Mouse (Mus musculus): ENCODE results near the gene Art1. TPM values are rescaled to one million over a fixed set of nuclear protein-coding genes. Genes with fewer than 3 reads are reported as not detected.
A peak's percentile ranks its signal among the peaks of the same experiment; 100 is the strongest.

Art1 gene
- 1 to 10 TPM; 2.0 to 7.7 TPM for total RNA-seq (2021)
- long read RNA-seq, experiment 1, transcript Art1-201 (5 exons, 1,425 nt) = major isoform, 7 of 10 reads
- long read RNA-seq, experiment 1, partial matches to known transcripts = 1 of 10 reads
- long read RNA-seq, experiment 1, other reads (novel, unspliced or antisense) = 2 of 10 reads
- long read RNA-seq, experiment 2, partial matches to known transcripts = 0 of 2 reads
- long read RNA-seq, experiment 2, other reads (novel, unspliced or antisense) = 1 of 2 reads

- no peak for DNase-seq (ENCODE audit: low spot score in 2 of 2)
These were observed at the start of gene Art1 for GRCm38 (mm10) chr7:102101487-102101886. TSS of gene Art1 (plus strand) at chr7:102101743.

GRCm38 (mm10) chr7:102061353-102061752 lies 40.2 kb upstream of the Art1 start:
- no peak for DNase-seq (ENCODE audit: low spot score in 2 of 2)

GRCm38 (mm10) chr7:102062203-102062602 lies 39.3 kb upstream of the Art1 start:
- no peak for DNase-seq (ENCODE audit: low spot score in 2 of 2)

GRCm38 (mm10) chr7:102063891-102064290 lies 37.7 kb upstream of the Art1 start:
- DNase-seq (ENCODE audit: low spot score in 2 of 2) = no peak

- no peak for DNase-seq (ENCODE audit: low spot score in 2 of 2)
These were observed 36.9 kb upstream of the Art1 start for GRCm38 (mm10) chr7:102064655-102065045.

GRCm38 (mm10) chr7:102065046-102065891 lies 36.3 kb upstream of the Art1 start, which contains the start of the genes Rnf121, Xndc1 and Xntrpc:
TSS of gene Rnf121 (minus strand) at chr7:102065469.
TSS of gene Xndc1 (plus strand) at chr7:102065511.
TSS of gene Xntrpc (plus strand) at chr7:102065713.
- peak; percentile 81 to 86 for DNase-seq (ENCODE audit: low spot score in 2 of 2)

GRCm38 (mm10) chr7:102066363-102066762 lies 35.2 kb upstream of the Art1 start:
- no peak for DNase-seq (ENCODE audit: low spot score in 2 of 2)

- no peak for DNase-seq (ENCODE audit: low spot score in 2 of 2)
These were observed 24.7 kb upstream of the Art1 start for GRCm38 (mm10) chr7:102076714-102077296.

- DNase-seq (ENCODE audit: low spot score in 2 of 2) = no peak
These were observed 23.0 kb upstream of the Art1 start for GRCm38 (mm10) chr7:102078517-102078916.

GRCm38 (mm10) chr7:102080311-102080710 lies 21.2 kb upstream of the Art1 start:
- no peak for DNase-seq (ENCODE audit: low spot score in 2 of 2)

GRCm38 (mm10) chr7:102081784-102082183 lies 19.8 kb upstream of the Art1 start:
- no peak for DNase-seq (ENCODE audit: low spot score in 2 of 2)

GRCm38 (mm10) chr7:102082816-102083215 lies 18.7 kb upstream of the Art1 start, which contains the start of gene Trpc2:
TSS of gene Trpc2 (plus strand) at chr7:102083116.
- no peak for DNase-seq (ENCODE audit: low spot score in 2 of 2)

- no peak for DNase-seq (ENCODE audit: low spot score in 2 of 2)
These were observed 17.4 kb upstream of the Art1 start for GRCm38 (mm10) chr7:102084041-102084696.

GRCm38 (mm10) chr7:102087336-102087735 lies 14.2 kb upstream of the Art1 start:
- no peak for DNase-seq (ENCODE audit: low spot score in 2 of 2)

- no peak for DNase-seq (ENCODE audit: low spot score in 2 of 2)
These were observed 1.5 kb upstream of the Art1 start for GRCm38 (mm10) chr7:102099760-102100661.

- no peak for DNase-seq (ENCODE audit: low spot score in 2 of 2)
These were observed 675 bp upstream of the Art1 start for GRCm38 (mm10) chr7:102100868-102101267.

GRCm38 (mm10) chr7:102102241-102102640 lies 698 bp downstream of the Art1 start:
- no peak for DNase-seq (ENCODE audit: low spot score in 2 of 2)

- DNase-seq (ENCODE audit: low spot score in 2 of 2) = no peak
These were observed 1.2 kb downstream of the Art1 start for GRCm38 (mm10) chr7:102102696-102103095.

- DNase-seq (ENCODE audit: low spot score in 2 of 2) = no peak
These were observed 2.0 kb downstream of the Art1 start for GRCm38 (mm10) chr7:102103555-102103954.

- no peak for DNase-seq (ENCODE audit: low spot score in 2 of 2)
These were observed 2.6 kb downstream of the Art1 start for GRCm38 (mm10) chr7:102104126-102104525.
